Mouse (Mus musculus): ENCODE results near the gene Kcnh5. TPM values are rescaled to one million over a fixed set of nuclear protein-coding genes. Genes with fewer than 3 reads are reported as not detected.

Gene Kcnh5
- total RNA-seq, 1 experiment from 2014 or later = 0.23 TPM

DNA sequence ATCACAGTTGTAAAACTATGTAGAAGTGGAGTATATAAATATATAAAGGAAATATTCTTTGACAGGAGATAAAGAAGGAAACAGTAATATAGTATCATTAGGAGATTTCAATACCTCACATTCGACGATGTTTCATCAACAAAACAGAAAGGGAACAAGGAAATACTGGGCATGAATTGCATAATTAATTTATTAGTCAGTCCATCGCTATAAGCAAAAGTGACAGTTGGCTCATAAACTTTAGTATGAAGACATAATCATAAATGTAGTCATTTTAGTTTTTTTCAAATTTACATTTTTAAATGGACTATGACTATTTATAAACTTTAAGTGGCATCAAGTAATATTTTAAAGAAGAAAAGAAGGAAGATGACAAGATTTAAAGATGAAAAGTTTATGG, 205.9 kb downstream of the Kcnh5 start:
- no peak for ATAC-seq (ENCODE audit: extremely low read depth, insufficient number of reproducible peaks, low FRiP score, poor library complexity, severe bottlenecking)

DNA sequence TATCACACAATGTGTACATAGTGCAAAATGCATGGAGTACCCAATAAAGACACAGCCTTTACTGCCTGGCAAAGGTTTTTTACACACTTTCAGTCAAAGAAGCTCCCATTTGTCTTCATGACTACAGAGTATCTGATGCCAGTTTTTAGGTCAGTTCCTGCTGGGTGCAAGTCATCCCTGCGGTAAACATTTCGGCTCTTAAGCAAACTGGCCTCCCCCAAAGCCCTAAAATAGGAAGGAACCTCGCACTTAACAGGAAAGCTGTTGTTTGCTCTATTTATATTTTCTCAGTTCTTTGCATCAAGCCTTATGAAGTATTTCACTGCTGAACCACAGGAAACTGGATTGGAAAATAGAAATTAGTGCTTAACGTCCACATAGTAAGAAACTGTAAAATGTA, 207.7 kb downstream of the Kcnh5 start:
- ATAC-seq (ENCODE audit: extremely low read depth, insufficient number of reproducible peaks, low FRiP score, poor library complexity, severe bottlenecking) = no peak

DNA sequence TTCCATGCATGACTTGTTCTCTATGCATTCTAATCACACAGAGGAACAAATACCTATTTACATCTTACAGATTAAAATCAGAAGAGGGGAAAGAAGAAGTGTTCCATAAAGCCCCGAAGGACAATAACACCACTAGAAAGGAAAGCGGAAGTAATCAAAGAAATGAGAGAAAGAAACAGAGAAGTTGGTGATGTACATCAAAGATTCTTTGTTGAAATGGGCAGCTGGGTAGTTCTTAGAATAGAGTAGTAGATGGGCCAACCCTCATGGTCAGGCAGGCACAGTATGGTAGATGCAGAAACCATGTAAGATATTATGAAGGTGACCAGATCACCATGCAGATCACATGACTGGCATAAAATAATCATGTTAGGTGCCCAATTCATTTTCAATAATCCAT, 210.9 kb downstream of the Kcnh5 start:
- no peak for ATAC-seq (ENCODE audit: extremely low read depth, insufficient number of reproducible peaks, low FRiP score, poor library complexity, severe bottlenecking)

DNA sequence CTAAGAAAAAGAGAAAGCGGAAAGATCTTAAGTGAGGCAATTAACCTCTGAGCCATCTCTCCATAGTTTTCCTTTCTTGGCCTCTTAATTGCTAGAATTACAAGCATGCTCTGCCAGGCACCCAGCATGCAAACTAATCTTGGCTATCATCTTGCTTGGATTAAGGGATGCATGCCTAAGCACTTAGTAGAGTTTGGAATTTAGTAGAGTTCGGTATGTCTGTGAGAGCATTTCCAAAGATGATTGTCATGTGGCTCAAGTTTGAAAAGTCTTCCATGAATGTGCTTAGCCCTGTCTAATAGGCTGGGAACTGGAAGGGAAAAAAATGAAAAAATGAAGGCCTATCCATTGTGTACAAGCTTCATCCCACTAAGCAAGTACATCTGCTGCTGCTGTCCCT, 224.5 kb downstream of the Kcnh5 start:
- no peak for ATAC-seq (ENCODE audit: extremely low read depth, insufficient number of reproducible peaks, low FRiP score, poor library complexity, severe bottlenecking)

DNA sequence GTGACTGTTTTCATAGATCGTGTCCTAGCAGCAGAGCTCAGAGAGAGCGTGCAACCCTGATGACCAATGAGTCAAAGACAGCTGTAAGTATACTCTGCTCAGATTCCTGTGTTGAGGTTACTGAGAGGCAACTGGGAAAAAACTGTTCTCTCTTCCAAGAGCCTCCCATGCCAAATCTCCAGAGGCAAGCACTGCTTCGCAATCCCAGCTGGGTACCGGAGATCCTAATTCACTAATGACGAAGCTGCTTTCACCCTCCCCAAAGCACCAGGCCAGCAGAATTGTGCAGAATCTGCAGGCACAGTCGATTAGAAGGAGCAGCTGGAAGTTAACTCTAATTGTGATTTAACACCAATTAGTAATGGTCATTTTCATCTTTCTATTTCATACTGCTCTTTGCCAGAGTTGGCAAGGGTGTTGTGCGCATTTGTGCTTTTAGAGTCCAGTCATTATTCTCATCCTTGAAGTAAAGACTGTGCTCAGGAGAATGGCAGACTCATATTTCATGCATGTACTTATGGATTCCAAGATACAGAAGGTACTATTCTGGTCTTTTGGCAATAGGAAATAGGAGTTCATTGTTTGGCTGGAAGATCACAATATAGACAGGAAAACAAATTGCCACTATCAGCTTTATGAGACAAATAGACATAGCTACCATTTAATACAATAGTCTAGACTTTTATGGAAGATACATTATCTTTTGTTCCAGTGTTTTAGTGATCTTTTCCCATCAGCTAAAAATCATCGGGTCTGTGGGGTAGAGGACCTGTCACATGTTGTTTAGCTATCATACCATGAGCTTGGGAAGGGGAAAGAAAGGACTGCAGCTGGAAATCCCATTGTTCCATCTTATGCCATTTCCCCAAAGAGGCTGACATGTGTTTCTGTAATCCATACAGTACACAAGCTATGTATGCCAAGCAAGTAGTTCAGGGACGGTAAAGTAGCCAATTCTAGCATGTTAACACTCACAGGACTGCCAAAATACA, 225.7 kb downstream of the Kcnh5 start:
- ATAC-seq (ENCODE audit: extremely low read depth, insufficient number of reproducible peaks, low FRiP score, poor library complexity, severe bottlenecking) = no peak

DNA sequence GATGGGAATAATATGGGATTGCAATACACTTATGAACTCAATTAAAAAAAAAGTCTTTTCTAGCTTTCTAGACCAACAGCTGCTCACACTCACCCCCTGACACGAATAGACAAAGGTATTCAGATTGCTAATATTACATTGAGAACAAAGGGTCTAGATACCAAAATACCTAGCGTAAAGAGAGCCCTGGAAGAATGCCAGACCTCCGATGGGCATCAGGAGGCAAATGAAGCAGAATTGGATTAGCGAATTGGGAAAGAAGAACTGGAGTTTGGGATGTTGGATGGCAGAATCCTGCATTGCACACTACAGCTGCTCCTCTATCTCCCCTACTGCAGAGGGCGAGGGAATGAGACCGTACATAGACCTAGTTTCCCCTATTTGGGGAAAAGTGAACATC, 275.8 kb downstream of the Kcnh5 start:
- no peak for ATAC-seq (ENCODE audit: extremely low read depth, insufficient number of reproducible peaks, low FRiP score, poor library complexity, severe bottlenecking)

DNA sequence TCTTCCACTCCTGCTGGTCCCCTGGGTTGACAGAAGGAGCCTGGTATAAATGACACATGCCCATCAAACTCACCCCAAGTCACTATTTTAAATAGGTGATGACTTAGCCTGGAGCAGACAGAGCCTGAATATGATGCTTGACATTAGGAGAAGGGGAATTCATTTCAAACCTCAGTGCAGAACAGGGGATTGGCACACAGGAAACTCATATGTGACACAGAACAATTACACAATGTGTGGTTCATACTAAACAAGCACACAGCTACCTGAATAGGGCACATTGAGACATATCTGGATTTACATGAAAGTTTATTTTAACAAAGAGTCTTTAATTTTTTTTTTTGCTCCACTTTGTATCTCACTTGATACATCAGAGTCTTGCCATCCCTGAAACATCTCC, 276.4 kb downstream of the Kcnh5 start:
- ATAC-seq (ENCODE audit: extremely low read depth, insufficient number of reproducible peaks, low FRiP score, poor library complexity, severe bottlenecking) = no peak

DNA sequence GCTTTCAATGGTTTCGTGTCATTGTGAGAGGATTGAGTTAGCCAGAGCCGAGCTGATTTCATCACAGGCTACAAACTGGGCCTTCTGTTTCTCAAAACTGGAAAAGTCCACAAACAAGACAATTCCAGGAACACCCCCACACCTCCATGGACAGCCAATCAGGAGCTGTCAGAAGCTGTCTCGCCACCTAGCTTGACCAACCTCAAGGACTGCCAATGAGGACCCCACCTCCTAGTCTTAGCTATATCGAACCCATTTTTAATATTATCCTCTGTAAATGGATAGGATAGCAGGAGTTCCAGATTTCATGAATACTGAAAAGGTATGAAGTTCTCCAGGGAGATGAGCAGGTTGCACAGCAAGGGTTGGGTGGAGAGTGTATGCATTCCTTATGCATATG, 278.1 kb downstream of the Kcnh5 start:
- ATAC-seq (ENCODE audit: extremely low read depth, insufficient number of reproducible peaks, low FRiP score, poor library complexity, severe bottlenecking) = no peak

DNA sequence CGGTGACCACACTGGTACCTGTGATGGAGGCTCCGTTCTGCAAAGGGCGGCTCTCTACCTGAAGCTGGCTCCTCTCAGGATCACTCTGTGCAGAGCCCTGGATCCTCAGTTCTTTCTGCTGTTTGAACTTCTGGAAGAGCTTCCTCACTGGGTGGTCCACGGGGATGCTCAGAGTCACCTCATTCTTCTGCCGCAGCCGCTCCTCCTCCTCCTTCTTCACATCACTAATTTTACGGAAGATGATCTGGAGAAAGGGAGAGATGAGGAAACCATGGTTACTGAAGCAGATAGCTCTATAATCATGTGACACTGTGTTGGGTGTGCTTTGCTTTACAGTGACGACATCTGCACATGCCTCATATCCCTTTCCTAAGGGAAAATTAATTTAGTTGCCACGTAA, 278.9 kb downstream of the Kcnh5 start:
- no peak for ATAC-seq (ENCODE audit: extremely low read depth, insufficient number of reproducible peaks, low FRiP score, poor library complexity, severe bottlenecking)

DNA sequence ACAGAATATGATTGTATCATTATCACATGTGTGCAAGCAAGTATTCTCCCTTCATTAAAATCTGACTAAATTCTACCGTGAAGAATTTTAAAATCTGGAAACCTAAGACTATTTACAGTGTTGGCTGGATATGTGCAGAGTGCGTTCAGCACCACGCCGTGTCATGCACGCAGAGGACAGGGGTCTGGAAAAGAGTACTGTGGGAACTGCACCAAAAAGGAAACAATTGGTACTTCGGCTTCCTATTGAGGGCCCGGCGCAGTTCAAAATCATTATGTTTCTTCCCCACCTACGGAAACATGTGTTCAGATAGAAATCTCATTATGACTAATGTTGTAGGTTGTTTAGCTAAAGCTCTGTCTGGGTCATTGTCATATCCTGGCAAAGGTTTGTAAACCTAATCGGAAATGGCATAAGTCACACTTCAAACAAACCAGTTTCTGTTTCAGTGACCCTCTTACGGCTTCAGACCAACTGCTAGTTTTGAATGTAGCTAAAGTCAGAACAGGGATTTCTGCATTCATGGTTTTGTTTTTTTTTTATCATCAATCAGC, 282.2 kb downstream of the Kcnh5 start:
- no peak for ATAC-seq (ENCODE audit: extremely low read depth, insufficient number of reproducible peaks, low FRiP score, poor library complexity, severe bottlenecking)

DNA sequence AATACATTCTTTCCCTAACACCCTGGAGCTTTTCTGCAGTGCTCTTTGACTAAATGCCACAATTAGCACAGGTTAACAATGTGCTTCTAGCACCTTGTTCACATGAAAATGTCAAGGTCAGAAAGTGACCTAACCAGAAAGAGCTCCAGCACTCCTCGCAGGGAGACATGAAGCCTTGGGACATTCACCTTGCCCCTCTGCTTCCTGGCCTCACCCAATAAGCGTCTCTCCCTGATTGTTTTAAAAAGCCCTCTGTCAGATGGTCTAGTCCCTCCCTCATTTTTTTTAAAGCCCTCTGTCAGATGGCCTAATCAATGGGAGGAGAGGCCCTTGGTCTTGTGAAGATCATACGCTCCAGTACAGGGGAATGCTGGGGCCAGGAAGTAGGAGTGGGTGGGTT, 287.7 kb downstream of the Kcnh5 start:
- no peak for ATAC-seq (ENCODE audit: extremely low read depth, insufficient number of reproducible peaks, low FRiP score, poor library complexity, severe bottlenecking)

DNA sequence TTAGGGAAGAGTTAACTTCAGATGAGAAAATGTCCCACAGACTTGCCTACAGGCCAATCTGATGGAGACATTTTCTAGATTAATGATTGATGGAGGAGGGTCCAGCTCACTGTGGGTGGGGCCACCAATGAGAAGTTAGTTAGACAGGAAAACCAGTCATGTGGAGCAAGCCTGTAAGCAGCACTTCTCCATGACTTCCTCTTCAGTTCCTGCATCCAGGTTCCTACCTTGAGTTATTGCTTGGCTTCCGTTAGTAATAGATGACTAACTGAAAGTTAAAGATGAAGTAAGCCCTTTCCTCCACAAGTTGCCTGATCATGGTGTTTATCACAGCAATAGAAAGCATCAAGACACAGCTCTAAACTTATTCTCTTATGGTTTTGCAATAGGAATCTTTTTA, 290.1 kb downstream of the Kcnh5 start:
- no peak for ATAC-seq (ENCODE audit: extremely low read depth, insufficient number of reproducible peaks, low FRiP score, poor library complexity, severe bottlenecking)

DNA sequence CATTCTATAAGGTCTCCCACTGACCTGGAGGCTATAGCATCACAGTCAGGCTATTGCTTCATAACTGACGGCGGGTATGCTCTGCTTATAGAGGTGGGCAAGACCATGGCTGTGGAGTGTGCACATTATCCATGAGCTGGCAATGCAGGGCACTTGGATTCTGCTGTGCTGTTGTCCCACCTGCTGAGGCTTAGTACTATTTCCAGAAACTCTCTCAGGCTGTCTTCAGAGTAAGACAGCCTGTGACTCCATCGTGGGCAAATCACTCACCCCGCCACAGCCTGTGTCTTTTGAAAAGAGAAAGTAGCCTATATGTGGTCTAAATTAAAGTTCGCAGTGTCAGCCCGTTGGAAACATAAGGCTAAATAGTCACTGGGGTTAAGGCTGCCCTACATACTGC, 295.8 kb downstream of the Kcnh5 start:
- ATAC-seq (ENCODE audit: extremely low read depth, insufficient number of reproducible peaks, low FRiP score, poor library complexity, severe bottlenecking) = no peak

DNA sequence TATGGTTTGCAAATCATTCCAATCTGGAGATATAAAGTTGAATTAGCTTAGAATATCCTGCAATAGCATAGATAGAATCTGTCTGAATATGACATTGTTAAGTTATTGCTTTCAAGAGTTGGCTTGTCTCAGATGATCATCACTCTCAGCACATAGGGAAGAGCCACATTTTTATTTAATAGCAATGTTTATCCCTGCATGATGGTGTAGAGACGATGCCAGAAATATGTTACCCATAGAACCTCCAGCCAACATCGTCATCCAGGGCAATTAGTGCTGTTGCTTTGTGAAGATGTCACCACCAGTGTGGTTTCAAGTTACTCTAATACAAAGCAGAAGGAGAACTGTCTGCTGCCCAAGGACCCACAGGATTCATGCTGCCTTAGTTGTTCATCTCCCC, 321.5 kb downstream of the Kcnh5 start:
- ATAC-seq (ENCODE audit: extremely low read depth, insufficient number of reproducible peaks, low FRiP score, poor library complexity, severe bottlenecking) = no peak

DNA sequence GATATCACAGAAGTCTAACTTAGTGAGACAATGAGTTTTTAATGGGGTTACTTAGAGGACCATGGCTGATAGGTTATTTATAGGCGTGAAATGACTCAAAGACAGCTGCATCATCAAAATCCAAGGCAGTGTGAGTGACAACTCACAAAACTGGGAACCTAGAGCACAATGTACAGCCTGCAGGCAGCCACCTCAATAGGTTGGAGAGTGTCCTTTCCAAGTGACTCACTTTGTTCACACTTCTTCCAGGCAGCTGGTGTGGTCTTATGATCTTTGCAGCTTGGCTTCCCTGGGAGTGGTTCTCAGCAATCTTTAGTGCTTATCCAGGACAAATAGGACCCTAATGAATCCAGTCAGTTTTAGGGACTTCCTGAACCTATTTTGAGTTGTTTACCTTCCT, 322.9 kb downstream of the Kcnh5 start:
- ATAC-seq (ENCODE audit: extremely low read depth, insufficient number of reproducible peaks, low FRiP score, poor library complexity, severe bottlenecking) = no peak

DNA sequence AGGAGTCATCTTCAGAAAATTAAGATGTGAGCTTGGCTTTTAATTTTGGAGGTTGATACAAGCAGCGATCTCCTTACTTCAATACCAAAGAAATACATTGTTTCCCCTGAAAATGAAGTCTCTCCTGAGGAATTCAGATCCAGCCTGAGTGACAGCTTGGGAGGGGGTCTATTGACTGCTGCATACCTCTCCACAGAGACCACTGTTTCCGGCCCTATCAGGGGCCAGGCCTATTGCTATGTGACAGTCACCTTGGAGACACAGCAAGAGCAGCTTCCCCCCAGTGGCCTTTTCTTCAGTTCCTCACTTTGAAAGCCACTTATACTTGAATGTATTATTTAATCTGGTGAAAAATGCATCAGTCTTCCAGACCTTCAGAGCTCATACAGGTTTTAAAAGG, 326.8 kb downstream of the Kcnh5 start:
- no peak for ATAC-seq (ENCODE audit: extremely low read depth, insufficient number of reproducible peaks, low FRiP score, poor library complexity, severe bottlenecking)

DNA sequence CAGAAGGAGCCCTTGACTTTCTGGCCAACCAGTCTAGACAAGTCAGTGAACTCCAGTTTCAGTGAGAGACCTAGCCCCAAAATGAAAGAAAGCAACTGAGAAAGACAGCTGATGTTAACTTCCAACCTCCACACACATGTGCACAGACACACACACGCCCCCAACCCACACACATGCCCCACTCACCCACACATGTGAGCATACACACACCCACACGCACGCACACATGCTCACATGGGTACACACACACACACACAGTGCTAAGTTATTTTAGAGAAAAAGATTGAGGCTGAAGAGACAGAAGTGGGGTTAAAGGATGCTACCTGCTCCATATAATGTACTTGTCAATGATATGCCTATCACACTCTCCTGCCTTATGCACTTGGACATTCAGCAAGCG, 327.2 kb downstream of the Kcnh5 start:
- ATAC-seq (ENCODE audit: extremely low read depth, insufficient number of reproducible peaks, low FRiP score, poor library complexity, severe bottlenecking) = no peak

DNA sequence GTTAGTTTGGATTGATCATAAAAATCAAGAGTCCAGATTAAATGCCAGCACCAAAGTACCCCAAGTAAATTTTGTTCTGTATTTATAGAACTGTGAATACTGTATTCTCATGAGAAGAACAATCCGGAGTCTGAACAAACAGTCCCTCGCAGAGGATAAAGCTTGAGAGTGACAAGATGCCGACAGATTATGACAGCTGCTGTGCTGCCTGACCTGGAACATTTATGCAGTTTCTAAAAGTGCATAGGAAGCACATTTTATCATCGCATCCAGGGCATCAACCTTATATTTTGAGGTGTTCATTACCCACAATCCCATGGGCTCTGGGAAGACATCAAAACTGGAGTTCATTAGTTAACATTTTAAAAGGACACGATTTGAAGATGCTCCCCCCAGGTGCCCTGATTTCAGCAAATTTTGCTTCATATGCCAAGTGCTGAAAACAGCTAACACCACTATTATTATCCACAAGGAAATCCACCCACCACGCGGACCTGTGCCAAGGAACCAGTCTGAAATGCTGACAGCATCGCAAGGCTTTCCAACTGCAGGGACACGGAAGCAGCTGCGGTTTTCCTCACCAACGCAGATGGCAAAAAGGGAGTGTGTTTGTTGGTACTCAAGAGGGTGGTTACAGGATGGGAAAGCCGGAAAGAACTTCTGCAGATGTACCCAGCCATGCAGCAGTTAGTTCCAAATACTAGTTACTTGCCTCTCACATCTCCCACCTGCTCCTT, 328.4 kb downstream of the Kcnh5 start:
- ATAC-seq (ENCODE audit: extremely low read depth, insufficient number of reproducible peaks, low FRiP score, poor library complexity, severe bottlenecking) = no peak

Data from neutrophil, adult 5-6 weeks (primary cell).